Mouse (Mus musculus): ENCODE measurements around the gene Mbtps2.

DNA sequence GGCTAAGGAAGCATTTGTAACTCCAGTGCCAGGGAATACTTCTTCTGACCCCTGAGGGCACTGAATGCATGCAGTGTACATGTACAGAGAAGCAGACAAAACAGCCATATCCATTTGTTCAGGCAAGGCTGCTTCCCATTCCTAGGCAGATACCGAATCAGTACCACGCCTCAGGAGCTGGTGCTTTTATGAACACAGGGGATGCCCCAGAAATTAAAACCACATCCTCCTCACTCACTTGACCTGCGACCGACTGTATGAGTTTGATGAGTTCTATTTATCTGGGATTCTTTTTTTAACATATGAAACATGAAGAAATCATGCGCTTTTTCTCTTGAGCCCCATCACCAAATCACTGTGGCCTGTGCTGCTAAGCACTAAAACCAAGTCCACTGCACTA, 1.7 kb downstream of the Mbtps2 start:
- TF ChIP-seq POLR2A (IDR thresholded peaks at IDR 0.05; ENCODE audit: low read depth, low read length), result no peak
- TF ChIP-seq CTCF (IDR thresholded peaks at IDR 0.05; ENCODE audit: borderline replicate concordance, insufficient read depth, low read length), result no peak

All from embryonic fibroblast, embryonic 13.5 days (primary cell).